21 mouse cellular contexts compared by ENCODE assay signal in the genomic region with DNA sequence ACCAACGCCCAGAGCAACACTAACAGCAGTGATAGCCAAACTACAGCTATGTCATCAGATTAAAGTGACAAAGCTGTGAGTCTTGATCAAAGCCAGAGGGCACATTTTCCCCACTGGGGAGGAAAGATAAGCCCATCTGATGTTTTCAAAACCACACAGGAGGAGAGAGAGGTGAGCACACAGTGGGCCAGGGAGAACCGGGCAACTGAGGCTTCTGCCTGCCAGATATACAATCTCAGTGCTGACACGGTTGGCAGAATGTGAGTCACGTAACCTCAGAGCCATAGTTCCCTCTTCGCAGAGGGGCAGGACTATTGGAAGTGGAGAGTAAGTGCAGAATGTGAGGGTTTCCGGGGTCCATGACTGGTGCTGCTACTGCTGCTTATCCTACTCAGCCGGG. TPM values are rescaled to one million over a fixed set of nuclear protein-coding genes. Genes with fewer than 3 reads are reported as not detected.
A peak's percentile ranks its signal among the peaks of the same experiment; 100 is the strongest.
DNase-seq lines count a peak whose midpoint lies in the region; ATAC-seq and TF ChIP-seq lines count a peak whose summit lies in the region.
"Had no signal": no experiment of that assay in that cellular context is flagged by ENCODE, and none has a peak within 500 bp of the region (broad histone marks: within the 10 kb centered on the region; RNA-seq: fewer than 3 reads in every experiment).

No protein-coding gene starts in this region.

- peaks cover 8% of the 10 kb centered on the region for H3K4me1 ChIP-seq in heart, embryonic 16.5 days (ENCODE audit: control insufficient read depth, insufficient read depth, low read length)
- H3K4me1 ChIP-seq in midbrain, embryonic 11.5 days (ENCODE audit: control insufficient read depth, insufficient read depth, low read length), result peaks cover 3% of the 10 kb centered on the region; the same call in 1 of the 2 replicates
- H3K4me1 ChIP-seq in midbrain, embryonic 15.5 days, result 0 out of 2 replicates have a peak, but pooled peaks cover 2% of the 10 kb centered on the region
- H3K4me1 ChIP-seq: embryonic facial prominence, embryonic 13.5 days had no signal

- no peak overlapping the region for H3K4me3 ChIP-seq in heart, embryonic 16.5 days (ENCODE audit: low read length)
- H3K4me3 ChIP-seq in midbrain, embryonic 11.5 days (ENCODE audit: low read depth, low read length), result no peak overlapping the region
- no peak overlapping the region for H3K4me3 ChIP-seq in midbrain, embryonic 15.5 days
- no peak overlapping the region for H3K4me3 ChIP-seq in myocyte
- H3K4me3 ChIP-seq: embryonic facial prominence, embryonic 13.5 days; hindbrain, embryonic 10.5 days; kidney, embryonic 15.5 days; stomach, embryonic 15.5 days had no signal

- no peak for ATAC-seq in heart, embryonic 16.5 days (replicated peaks; ENCODE audit: extremely low read depth, insufficient read depth, low FRiP score)
- ATAC-seq in midbrain, embryonic 11.5 days (ENCODE audit: low FRiP score), result no peak
- no peak for ATAC-seq in midbrain, embryonic 15.5 days (replicated peaks)
- peak; percentile 45 for ATAC-seq in common myeloid progenitor, adult 5-6 weeks (replicated peaks; ENCODE audit: low read depth, poor library complexity, severe bottlenecking)
- ATAC-seq: CD4-positive, CD25-positive, alpha-beta regulatory T cell, adult 4 months; forebrain, postnatal 0 days; inflammation-experienced regulatory T-cells, adult 6 months; midbrain, embryonic 16.5 days had no signal

- H3K27me3 ChIP-seq in heart, embryonic 16.5 days (ENCODE audit: control insufficient read depth, insufficient read depth, low read length), result no peaks in the 10 kb centered on the region
- H3K27me3 ChIP-seq in midbrain, embryonic 11.5 days (ENCODE audit: control insufficient read depth, insufficient read depth, low read length), result no peaks in the 10 kb centered on the region
- H3K27me3 ChIP-seq in midbrain, embryonic 15.5 days (replicated peaks), result no peaks in the 10 kb centered on the region
- peaks cover 52% of the 10 kb centered on the region for H3K27me3 ChIP-seq in myocyte (ENCODE audit: control insufficient read depth, insufficient read depth, insufficient read length)
- H3K27me3 ChIP-seq: kidney, embryonic 15.5 days; stomach, embryonic 15.5 days had no signal

- 7% methylated on average over 7 of the region's 7 CpGs for whole genome bisulfite sequencing in heart, embryonic 16.5 days
- 50% methylated on average over 7 of the region's 7 CpGs for WGBS in midbrain, embryonic 11.5 days
- WGBS in midbrain, embryonic 15.5 days, result 41% methylated on average over 7 of the region's 7 CpGs

- no peak for TF ChIP-seq POLR2A in myocyte (IDR thresholded peaks at IDR 0.05; ENCODE audit: insufficient read length, low read depth)

- H3K9ac ChIP-seq in heart, embryonic 16.5 days (ENCODE audit: low read length), result no peak overlapping the region
- 0 out of 2 replicates have a peak overlapping the region, but pooled peaks have one; percentile 27 for H3K9ac ChIP-seq in midbrain, embryonic 11.5 days (ENCODE audit: low read length)
- no peak overlapping the region for H3K9ac ChIP-seq in midbrain, embryonic 15.5 days
- H3K9ac ChIP-seq: embryonic facial prominence, embryonic 13.5 days; forebrain, postnatal 0 days; kidney, embryonic 15.5 days; stomach, embryonic 15.5 days had no signal

- H3K27ac ChIP-seq in heart, embryonic 16.5 days (ENCODE audit: low read length), result no peak overlapping the region
- no peak overlapping the region for H3K27ac ChIP-seq in midbrain, embryonic 11.5 days (ENCODE audit: low read depth, low read length)
- H3K27ac ChIP-seq in midbrain, embryonic 15.5 days, result no peak overlapping the region
- H3K27ac ChIP-seq: embryonic facial prominence, embryonic 13.5 days; hindbrain, embryonic 10.5 days; kidney, embryonic 15.5 days; stomach, embryonic 15.5 days had no signal

- DNase-seq in heart, postnatal 36 days, result no peak
- peak; percentile 87 for DNase-seq in midbrain, embryonic 11.5 days (ENCODE audit: low spot score, missing footprints)
- no peak for DNase-seq in kidney, postnatal 10 days
- DNase-seq in spleen, adult 18-20 months, result no peak
- DNase-seq: adrenal gland, postnatal 25 days; cerebellum, adult 8-10 months; forebrain, postnatal 0 days; layer of hippocampus, postnatal 36 days; lung, postnatal 4 days; thymus, adult 2 months had no signal

- H3K4me2 ChIP-seq in heart, embryonic 16.5 days (ENCODE audit: low read depth, low read length), result peak overlapping the region; percentile 6; the same call in 1 of the 2 replicates
- no peak overlapping the region for H3K4me2 ChIP-seq in midbrain, embryonic 11.5 days
- H3K4me2 ChIP-seq in midbrain, embryonic 15.5 days, result no peak overlapping the region
- H3K4me2 ChIP-seq in myocyte (ENCODE audit: low read depth), result peak overlapping the region; percentile 38
- H3K4me2 ChIP-seq: embryonic facial prominence, embryonic 13.5 days; kidney, embryonic 15.5 days; stomach, embryonic 15.5 days had no signal

- no peaks in the 10 kb centered on the region for H3K79me2 ChIP-seq in myocyte (ENCODE audit: control insufficient read depth, insufficient read depth)

- no peaks in the 10 kb centered on the region for H3K36me3 ChIP-seq in heart, embryonic 16.5 days (ENCODE audit: control insufficient read depth, insufficient read depth)
- H3K36me3 ChIP-seq in midbrain, embryonic 11.5 days (ENCODE audit: control insufficient read depth, insufficient read depth, low read length), result no peaks in the 10 kb centered on the region
- H3K36me3 ChIP-seq in midbrain, embryonic 15.5 days (replicated peaks), result no peaks in the 10 kb centered on the region
- H3K36me3 ChIP-seq in myocyte (ENCODE audit: control insufficient read depth, insufficient read depth), result no peaks in the 10 kb centered on the region
- H3K36me3 ChIP-seq: embryonic facial prominence, embryonic 13.5 days; hindbrain, embryonic 10.5 days; kidney, embryonic 15.5 days; stomach, embryonic 15.5 days had no signal

- H3K9me3 ChIP-seq in heart, embryonic 16.5 days (replicated peaks; ENCODE audit: control insufficient read depth, low read length), result no peaks in the 10 kb centered on the region
- no peaks in the 10 kb centered on the region for H3K9me3 ChIP-seq in midbrain, embryonic 11.5 days (ENCODE audit: control insufficient read depth, low read length)
- H3K9me3 ChIP-seq in midbrain, embryonic 15.5 days, result no peaks in the 10 kb centered on the region
- H3K9me3 ChIP-seq: embryonic facial prominence, embryonic 13.5 days; hindbrain, embryonic 10.5 days; kidney, embryonic 15.5 days; stomach, embryonic 15.5 days had no signal

- intact Hi-C loops in heart, postnatal 36 days (cut with DNase I), result no loop called here

- no peak overlapping the region for H3ac ChIP-seq in myocyte (ENCODE audit: control insufficient read depth, insufficient read length)

TF ChIP-seq in myocyte, 11 proteins besides CTCF, POLR2A, EP300 and RAD21:
- TF ChIP-seq POLR2AphosphoS2 (IDR thresholded peaks at IDR 0.05; ENCODE audit: insufficient read length, low read depth) (no peak), MYOG (IDR thresholded peaks at IDR 0.05; ENCODE audit: control insufficient read depth in 1 of 3, insufficient read depth in 1 of 3, insufficient read length in 2 of 3, low read depth in 2 of 3) (no peak), MAX (IDR thresholded peaks at IDR 0.05; ENCODE audit: low read depth) (no peak)
TF ChIP-seq in myocyte: peak in this region for 0.

RNA-seq across cellular contexts. Expression of a gene that starts 24.7 kb away (rescaled TPM):
- polyA plus RNA-seq in heart, embryonic 16.5 days (2015; fragmentation: Nextera tagmentation; extraction: Ambion mirVana), result 67.2 and 71.5 TPM in 2 replicates
- total RNA-seq in heart, postnatal 36 days (2021), result 1 to 10 TPM; 2.1 to 2.6 TPM
- 2.0 and 3.5 TPM in 2 replicates for polyA plus RNA-seq in midbrain, embryonic 11.5 days (2014; fragmentation: Nextera tagmentation; extraction: Ambion mirVana)
- 4.1 and 5.2 TPM in 2 replicates for polyA plus RNA-seq in midbrain, embryonic 15.5 days (2015; fragmentation: Nextera tagmentation; extraction: Ambion mirVana)
- 4.8 and 6.5 TPM in 2 replicates for total RNA-seq in common myeloid progenitor, adult 5-6 weeks (2017)
- 5.5 TPM for polyA plus RNA-seq in myocyte (2012; fragmentation: generic; extraction: Trizol)
- polyA plus RNA-seq: CD4-positive, CD25-positive, alpha-beta regulatory T cell, adult 4 months; inflammation-experienced regulatory T-cells, adult 6 months had no signal

Comparison
In these comparisons a context has a peak if more than half of its experiments do, and no peak if none do; other contexts are left out.
1. H3K4me2 ChIP-seq: peak in heart, embryonic 16.5 days (single experiment) and myocyte (single experiment); none in midbrain, embryonic 11.5 days (single experiment) and midbrain, embryonic 15.5 days (single experiment).
2. RNA of a gene that starts 24.7 kb away (polyA plus RNA-seq): 67.2 to 71.5 TPM in heart, embryonic 16.5 days; 5.5 TPM in myocyte (single experiment), 4.1 to 5.2 TPM in midbrain, embryonic 15.5 days and 2.0 to 3.5 TPM in midbrain, embryonic 11.5 days; every median in the first group is over 10 times any median in the second.